Mouse (Mus musculus): ENCODE results near the gene Brca1.
"Not testable (repeated sequence)": the region's sequence is repeated elsewhere in the genome, so short reads cannot be mapped to it uniquely, and the experiment has no call there.

Gene Brca1

GRCm38 (mm10) chr11:101544132-101544531 lies 7.6 kb downstream of the Brca1 start:
- no peak for DNase-seq (ENCODE audit: extremely low read depth, insufficient read length, low spot score)

DNA sequence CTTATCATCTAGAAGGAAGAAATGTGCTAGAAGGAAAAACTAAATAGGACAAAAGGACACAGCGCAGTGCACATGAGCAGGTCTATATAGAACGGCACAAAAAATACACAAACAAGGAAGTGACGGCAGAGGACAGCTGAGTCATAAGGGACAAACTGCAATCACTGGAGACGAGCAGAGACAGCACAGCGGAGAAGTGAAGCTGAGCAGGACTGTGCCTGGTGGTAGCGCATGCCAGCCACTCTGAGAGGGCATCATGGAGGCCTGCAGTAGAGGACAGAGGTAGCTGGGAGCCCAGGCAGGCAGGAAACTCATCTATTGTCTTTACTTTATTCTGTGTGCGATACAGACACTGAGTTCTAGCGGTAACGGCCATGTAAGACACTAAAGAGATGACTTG lies 8.2 kb downstream of the Brca1 start:
- no peak for DNase-seq (ENCODE audit: extremely low read depth, insufficient read length, low spot score)

DNA sequence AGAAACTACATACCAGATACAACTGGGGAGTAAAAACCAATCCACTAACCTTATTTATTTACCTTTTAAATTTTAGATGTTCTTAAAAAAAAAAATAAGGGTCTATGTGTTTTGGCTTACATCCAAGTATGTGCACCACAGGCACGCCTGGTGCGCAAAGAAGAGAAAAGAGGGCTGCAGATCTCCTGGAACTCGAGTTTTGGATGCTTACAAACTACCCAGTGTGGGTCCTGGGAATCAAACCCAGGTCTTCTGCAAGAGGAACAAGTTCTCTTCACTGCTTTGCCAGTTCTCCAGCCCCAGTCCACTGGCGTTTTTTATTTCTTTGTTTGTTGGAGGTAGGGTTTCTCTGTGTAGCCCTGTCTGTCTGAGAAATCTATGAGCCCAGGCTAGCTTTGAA lies 25.1 kb downstream of the Brca1 start:
- DNase-seq (ENCODE audit: extremely low read depth, insufficient read length, low spot score): no peak

- DNase-seq (ENCODE audit: extremely low read depth, insufficient read length, low spot score): no peak
These were observed 25.7 kb downstream of the Brca1 start for GRCm38 (mm10) chr11:101525936-101526595.

GRCm38 (mm10) chr11:101525056-101525455 lies 26.7 kb downstream of the Brca1 start:
- no peak for DNase-seq (ENCODE audit: extremely low read depth, insufficient read length, low spot score)

- DNase-seq (ENCODE audit: extremely low read depth, insufficient read length, low spot score): no peak
These were observed 27.3 kb downstream of the Brca1 start for GRCm38 (mm10) chr11:101524446-101524845.

DNA sequence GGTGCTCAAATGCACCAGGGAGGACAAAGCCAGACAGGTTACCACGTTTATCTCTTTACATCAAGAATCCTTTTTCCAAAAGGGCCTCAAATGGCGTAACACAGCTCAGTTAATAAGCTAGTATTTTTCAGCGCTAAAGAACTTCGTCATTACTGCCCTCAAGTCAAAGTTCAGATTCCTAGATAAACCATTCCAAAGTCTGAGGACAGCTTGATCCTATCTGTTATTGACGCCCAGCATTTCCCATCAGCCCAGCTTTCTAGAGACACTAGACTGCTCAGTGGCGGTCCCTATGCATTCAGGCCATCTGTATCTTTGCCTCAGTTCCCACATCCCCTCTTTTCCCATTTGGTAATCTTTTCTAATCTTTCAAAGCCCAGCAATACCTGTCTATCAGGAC lies 32.4 kb downstream of the Brca1 start:
- no peak for DNase-seq (ENCODE audit: extremely low read depth, insufficient read length, low spot score)

DNA sequence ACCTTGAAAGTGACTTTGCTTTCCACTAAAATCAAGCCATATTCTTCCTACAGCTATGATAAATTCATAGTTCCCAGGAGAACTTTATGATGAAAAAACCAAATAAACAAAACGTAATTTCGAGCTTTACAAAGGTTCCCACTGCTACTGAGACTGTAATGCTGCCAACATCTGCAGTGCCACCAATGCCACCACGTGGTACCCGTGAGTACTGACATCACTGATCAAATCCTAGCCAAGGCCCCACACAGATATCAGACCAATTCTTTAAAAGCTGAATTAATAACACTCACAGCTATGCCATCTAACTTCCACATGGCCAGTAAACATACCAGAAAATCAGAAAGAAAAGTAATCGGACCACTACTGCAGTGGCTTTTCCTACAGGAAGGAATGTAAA lies 32.8 kb downstream of the Brca1 start:
- no peak for DNase-seq (ENCODE audit: extremely low read depth, insufficient read length, low spot score)

- DNase-seq (ENCODE audit: extremely low read depth, insufficient read length, low spot score): no peak
These were observed 44.7 kb downstream of the Brca1 start for GRCm38 (mm10) chr11:101507090-101507489.

DNA sequence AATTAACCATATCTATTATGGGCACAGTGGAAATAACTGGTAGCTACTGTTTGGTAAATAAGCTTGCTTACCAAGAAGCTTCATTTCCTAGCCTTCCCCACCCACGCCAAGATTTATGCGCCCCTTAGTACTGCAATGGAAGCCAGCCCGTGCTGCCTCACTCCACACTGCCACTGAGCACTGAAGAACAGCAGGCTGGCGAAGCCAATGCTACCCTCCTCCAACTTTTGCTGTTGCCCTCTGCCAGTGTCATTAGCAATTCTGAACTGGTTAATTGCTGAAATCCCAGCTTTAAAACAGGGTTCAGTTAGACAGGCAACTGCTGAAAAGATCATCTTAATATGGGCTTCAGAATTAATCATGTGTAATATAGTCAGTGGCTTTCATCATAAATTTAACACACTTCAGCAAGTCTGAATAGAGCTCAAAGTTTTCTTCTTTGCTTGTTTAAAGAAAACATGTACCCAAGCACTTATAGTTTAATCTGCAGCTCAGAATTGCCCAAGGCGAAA lies 45.4 kb downstream of the Brca1 start:
- no peak for DNase-seq (ENCODE audit: extremely low read depth, insufficient read length, low spot score)

DNA sequence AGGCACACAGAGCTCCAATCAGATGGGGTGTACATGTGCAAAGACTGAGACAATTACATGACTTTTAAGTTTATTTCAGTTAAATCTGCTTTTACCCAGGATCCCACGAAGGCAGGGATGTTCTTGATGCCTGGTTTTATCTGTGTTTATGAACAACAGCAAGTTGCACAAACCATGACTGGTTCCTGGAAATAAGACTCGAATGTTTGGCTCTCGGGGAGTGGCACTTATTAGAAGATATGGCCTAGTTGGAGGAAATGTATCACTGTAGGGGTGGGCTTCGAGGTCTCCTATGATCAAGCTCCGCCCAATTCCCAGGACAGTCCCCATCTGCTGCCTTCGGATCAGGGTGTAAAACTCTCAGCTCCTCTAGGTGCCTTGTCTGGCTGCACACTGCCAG lies 65.6 kb downstream of the Brca1 start:
- no peak for DNase-seq (ENCODE audit: extremely low read depth, insufficient read length, low spot score)

- DNase-seq (ENCODE audit: extremely low read depth, insufficient read length, low spot score): no peak
These were observed 66.2 kb downstream of the Brca1 start for GRCm38 (mm10) chr11:101485509-101486028.

DNA sequence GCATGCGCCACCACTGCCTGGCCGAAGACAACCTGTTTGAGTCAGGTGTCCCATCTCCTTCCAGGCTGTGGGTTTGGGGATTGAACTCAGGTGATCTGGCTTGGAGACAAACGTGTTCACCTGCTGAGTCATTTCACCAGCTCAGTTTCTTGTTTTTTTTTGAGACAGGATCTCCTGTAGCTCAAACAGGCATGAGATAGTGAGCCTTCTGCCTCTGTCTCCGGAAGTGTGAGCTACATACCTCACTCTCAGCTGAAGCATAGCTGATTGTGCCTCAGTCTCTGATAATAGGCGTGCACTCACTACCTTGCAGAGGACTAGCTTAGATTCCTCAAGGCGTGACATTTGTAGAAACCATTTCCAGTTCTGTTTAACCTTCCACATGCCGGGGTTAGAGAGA lies 66.9 kb downstream of the Brca1 start:
- DNase-seq (ENCODE audit: extremely low read depth, insufficient read length, low spot score): no peak

DNA sequence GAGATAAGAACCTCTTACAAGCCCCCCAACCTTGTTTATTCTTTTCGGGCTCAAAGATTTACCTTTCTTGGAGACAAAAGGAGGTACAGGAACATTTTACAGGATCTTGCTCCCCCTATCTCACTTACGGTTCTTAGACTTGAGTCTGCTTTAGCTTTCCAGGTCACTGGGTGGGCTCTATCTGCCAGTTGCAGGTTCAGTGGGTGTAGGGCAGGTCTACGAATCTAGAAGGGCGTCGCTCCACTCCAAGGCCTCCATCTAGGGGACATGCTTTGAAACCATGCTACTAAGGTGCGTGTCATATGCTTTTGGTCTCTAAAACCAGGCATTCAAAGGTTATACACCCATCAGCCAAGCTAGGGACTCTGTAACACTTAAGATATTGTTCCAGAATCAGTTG lies 67.5 kb downstream of the Brca1 start:
- no peak for DNase-seq (ENCODE audit: extremely low read depth, insufficient read length, low spot score)

DNA sequence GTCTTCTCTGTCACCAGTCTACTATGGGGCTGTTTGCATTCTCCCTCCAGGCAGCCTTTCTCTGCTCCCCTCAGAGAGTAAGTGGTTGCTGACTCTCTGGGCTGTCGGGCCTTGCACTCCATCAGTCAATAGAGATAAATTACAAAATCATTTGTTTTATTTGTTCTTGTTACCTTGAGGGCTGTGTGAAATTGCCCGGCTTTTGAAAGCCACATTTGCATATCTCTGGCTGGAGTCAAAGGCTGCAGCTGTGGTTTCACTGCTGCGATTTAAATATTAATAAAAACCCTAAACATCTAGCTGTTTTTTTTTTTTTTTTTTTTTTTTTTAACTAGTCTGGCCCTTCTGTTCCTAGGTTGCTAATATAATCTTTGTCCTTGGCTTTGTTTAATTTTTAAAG lies 68.0 kb downstream of the Brca1 start:
- no peak for DNase-seq (ENCODE audit: extremely low read depth, insufficient read length, low spot score)

GRCm38 (mm10) chr11:101480912-101481311 lies 70.8 kb downstream of the Brca1 start:
- no peak for DNase-seq (ENCODE audit: extremely low read depth, insufficient read length, low spot score)

- DNase-seq (ENCODE audit: extremely low read depth, insufficient read length, low spot score): no peak
These were observed 72.6 kb downstream of the Brca1 start for GRCm38 (mm10) chr11:101479171-101479635.

GRCm38 (mm10) chr11:101477552-101478211 lies 74.1 kb downstream of the Brca1 start:
- DNase-seq (ENCODE audit: extremely low read depth, insufficient read length, low spot score): no peak

GRCm38 (mm10) chr11:101477194-101477551 lies 74.6 kb downstream of the Brca1 start:
- DNase-seq (ENCODE audit: extremely low read depth, insufficient read length, low spot score): no peak

GRCm38 (mm10) chr11:101476361-101476760 lies 75.4 kb downstream of the Brca1 start:
- not testable (repeated sequence) for DNase-seq (ENCODE audit: extremely low read depth, insufficient read length, low spot score)

GRCm38 (mm10) chr11:101474298-101474697 lies 77.5 kb downstream of the Brca1 start:
- no peak for DNase-seq (ENCODE audit: extremely low read depth, insufficient read length, low spot score)

DNA sequence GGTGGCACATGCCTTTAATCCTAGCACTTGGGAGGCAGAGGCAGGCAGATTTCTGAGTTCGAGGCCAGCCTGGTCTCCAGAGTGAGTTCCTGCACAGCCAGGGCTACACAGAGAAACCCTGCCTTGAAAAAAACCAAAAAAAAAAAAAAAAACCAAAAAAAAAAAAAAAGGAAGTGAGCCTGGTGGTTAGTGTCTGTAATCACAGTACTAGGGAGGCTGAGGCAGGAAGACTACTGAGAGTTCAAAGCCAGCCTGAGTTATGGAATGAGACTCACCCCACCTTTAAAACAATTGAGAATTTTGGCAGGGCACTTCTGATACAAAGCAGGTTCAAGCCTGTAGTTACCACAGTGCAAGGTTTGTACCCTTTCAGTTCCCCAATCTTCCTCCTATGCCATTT lies 78.1 kb downstream of the Brca1 start:
- DNase-seq (ENCODE audit: extremely low read depth, insufficient read length, low spot score): not testable (repeated sequence)

Measured in 3134 (cell line).